Mouse (Mus musculus) CH12.LX (cell line): ENCODE data around the gene Gzmb. TPM values are rescaled to one million over a fixed set of nuclear protein-coding genes. Genes with fewer than 3 reads are reported as not detected.
A peak's percentile ranks its signal among the peaks of the same experiment; 100 is the strongest.

ENCODE experiments used
- DNase-seq: peaks from one replicate; pipeline ENCODE4 v3.0.0-alpha.2; 2013; ENCODE audit errors: extremely low read depth
- H3K27ac ChIP-seq: 2 replicates; pipeline ENCODE4 v1.5.1; 2012; ENCODE audit warnings: low read depth, mild to moderate bottlenecking, control low read depth, moderate library complexity; ENCODE audit not compliant: insufficient read depth
- H3K27me3 ChIP-seq: replicated peaks from 2 replicates; pipeline ENCODE3; 2012; ENCODE audit warnings: inconsistent platforms
- H3K36me3 ChIP-seq, 2 experiments: replicated peaks in 1 of 2; 2 replicates each; pipeline versions ENCODE3 to v1.6.1; 2012; ENCODE audit warnings: inconsistent platforms in 1 of 2, low read length in 1 of 2, mild to moderate bottlenecking in 1 of 2, mixed read lengths in 1 of 2, moderate library complexity in 1 of 2; ENCODE audit not compliant: control insufficient read depth in 1 of 2, insufficient read depth in 1 of 2
- H3K4me1 ChIP-seq, 2 experiments: 2 replicates each; pipeline ENCODE4 v1.6.1; 2012; ENCODE audit warnings: inconsistent platforms in 1 of 2, moderate library complexity in 1 of 2; ENCODE audit not compliant: insufficient read depth in 2 of 2, control insufficient read depth in 1 of 2
- H3K4me2 ChIP-seq: 2 replicates; pipeline ENCODE4 v1.6.1; 2012; ENCODE audit warnings: low read depth, mild to moderate bottlenecking, control low read depth; ENCODE audit not compliant: poor library complexity, insufficient read depth, severe bottlenecking
- H3K4me3 ChIP-seq, 3 experiments: fragments of 150-350 bp in 1 of 3; sonication (generic) in 1 of 3; replicated peaks in 1 of 3; 2 replicates each; pipeline versions ENCODE3 to v1.5.1; 2011 to 2012; ENCODE audit warnings: low read depth in 2 of 3, low read length in 2 of 3, mild to moderate bottlenecking in 2 of 3, moderate library complexity in 2 of 3, control low read depth in 1 of 3, improper control_type of control experiment in 1 of 3, inconsistent platforms in 1 of 3, mixed read lengths in 1 of 3; ENCODE audit not compliant: poor library complexity in 1 of 3
- H3K79me2 ChIP-seq: replicated peaks from 2 replicates; pipeline ENCODE4 v1.6.1; 2012; ENCODE audit warnings: mild to moderate bottlenecking, moderate library complexity; ENCODE audit not compliant: control insufficient read depth, poor library complexity, insufficient read depth, severe bottlenecking; ENCODE audit errors: extremely low read depth
- H3K9ac ChIP-seq: 2 replicates; pipeline ENCODE4 v1.6.1; 2012; ENCODE audit warnings: low read depth, mild to moderate bottlenecking, control low read depth, moderate library complexity; ENCODE audit not compliant: insufficient read depth
- H3K9me3 ChIP-seq: replicated peaks from 2 replicates; pipeline ENCODE3; 2012; ENCODE audit warnings: low read length, inconsistent platforms, mixed read lengths
- CHD2 ChIP-seq: IDR thresholded peaks from 2 replicates; pipeline ENCODE4 v1.6.1; 2011; ENCODE audit warnings: low read length, improper control_type of control experiment
- CTCF ChIP-seq, 2 experiments: IDR thresholded peaks in 1 of 2; conservative IDR thresholded peaks in 1 of 2; 2 replicates each; pipeline ENCODE4 v1.5.1; 2011 to 2012; ENCODE audit warnings: low read depth in 2 of 2, low read length in 2 of 2, improper control_type of control experiment in 1 of 2, inconsistent platforms in 1 of 2, mild to moderate bottlenecking in 1 of 2, moderate library complexity in 1 of 2
- E2F4 ChIP-seq: IDR thresholded peaks from 2 replicates; pipeline ENCODE4 v1.6.1; 2011; ENCODE audit warnings: low read depth, low read length, improper control_type of control experiment; ENCODE audit not compliant: insufficient replicate concordance
- ELF1 ChIP-seq: IDR thresholded peaks from 2 replicates; pipeline ENCODE4 v1.6.1; 2014; ENCODE audit warnings: low read depth, mild to moderate bottlenecking, inconsistent platforms, low read length, improper control_type of control experiment
- HCFC1 ChIP-seq: IDR thresholded peaks from 2 replicates; pipeline ENCODE4 v1.6.1; 2012; ENCODE audit warnings: low read depth, mild to moderate bottlenecking, inconsistent platforms, low read length, improper control_type of control experiment
- IRF4 ChIP-seq: IDR thresholded peaks from 2 replicates; pipeline ENCODE4 v1.6.1; 2014; ENCODE audit warnings: low read depth, mild to moderate bottlenecking, inconsistent platforms, low read length, improper control_type of control experiment
- JUN ChIP-seq: IDR thresholded peaks from 2 replicates; pipeline ENCODE4 v1.6.1; 2011; ENCODE audit warnings: low read depth, mild to moderate bottlenecking, low read length, improper control_type of control experiment, moderate library complexity; ENCODE audit not compliant: insufficient read depth
- JUND ChIP-seq: conservative IDR thresholded peaks from 2 replicates; pipeline ENCODE4 v1.6.1; 2011; ENCODE audit warnings: low read depth, low read length, improper control_type of control experiment
- KAT2A ChIP-seq: IDR thresholded peaks from 2 replicates; pipeline ENCODE4 v1.6.1; 2012; ENCODE audit warnings: low read length, improper control_type of control experiment, inconsistent platforms; ENCODE audit not compliant: insufficient replicate concordance
- MAX ChIP-seq: IDR thresholded peaks from 2 replicates; pipeline ENCODE4 v1.6.1; 2011; ENCODE audit warnings: low read length, improper control_type of control experiment
- MAZ ChIP-seq: IDR thresholded peaks from 2 replicates; pipeline ENCODE4 v1.6.1; 2012; ENCODE audit warnings: low read depth, mild to moderate bottlenecking, inconsistent platforms, low read length, improper control_type of control experiment, moderate library complexity
- MEF2A ChIP-seq: IDR thresholded peaks from 2 replicates; pipeline ENCODE4 v1.6.1; 2014; ENCODE audit warnings: low read depth, mild to moderate bottlenecking, inconsistent platforms, low read length, improper control_type of control experiment, borderline replicate concordance
- MXI1 ChIP-seq: IDR thresholded peaks from 2 replicates; pipeline ENCODE4 v1.6.1; 2011; ENCODE audit warnings: mild to moderate bottlenecking, low read depth, low read length, improper control_type of control experiment
- NELFE ChIP-seq: IDR thresholded peaks from 2 replicates; pipeline ENCODE4 v1.6.1; 2011; ENCODE audit warnings: low read depth, low read length, improper control_type of control experiment
- NRF1 ChIP-seq: IDR thresholded peaks from 2 replicates; pipeline ENCODE4 v1.6.1; 2014; ENCODE audit warnings: low read depth, mild to moderate bottlenecking, inconsistent platforms, low read length, improper control_type of control experiment, moderate library complexity
- PAX5 ChIP-seq: IDR thresholded peaks from 2 replicates; pipeline ENCODE4 v1.6.1; 2012; ENCODE audit warnings: low read length, inconsistent platforms, mixed read lengths
- POLR2A ChIP-seq: IDR thresholded peaks from 2 replicates; pipeline ENCODE4 v1.6.1; 2011; ENCODE audit warnings: low read depth, mild to moderate bottlenecking, improper control_type of control experiment, low read length
- RAD21 ChIP-seq: IDR thresholded peaks from 2 replicates; pipeline ENCODE4 v1.6.1; 2011; ENCODE audit warnings: low read depth, mild to moderate bottlenecking, low read length, improper control_type of control experiment, moderate library complexity
- RCOR1 ChIP-seq: conservative IDR thresholded peaks from 2 replicates; pipeline ENCODE4 v1.6.1; 2012; ENCODE audit warnings: low read depth, mild to moderate bottlenecking, inconsistent platforms, low read length, improper control_type of control experiment
- SMC3 ChIP-seq: IDR thresholded peaks from 2 replicates; pipeline ENCODE4 v1.6.1; 2011; ENCODE audit warnings: low read depth, low read length, improper control_type of control experiment
- UBTF ChIP-seq: IDR thresholded peaks from 2 replicates; pipeline ENCODE4 v1.6.1; 2012; ENCODE audit warnings: low read depth, mild to moderate bottlenecking, inconsistent platforms, low read length, improper control_type of control experiment, moderate library complexity
- USF1 ChIP-seq: IDR thresholded peaks from 2 replicates; pipeline ENCODE4 v1.6.1; 2014; ENCODE audit warnings: low read depth, mild to moderate bottlenecking, inconsistent platforms, low read length, improper control_type of control experiment
- USF2 ChIP-seq: conservative IDR thresholded peaks from 2 replicates; pipeline ENCODE4 v1.6.1; 2011; ENCODE audit warnings: low read depth, low read length, improper control_type of control experiment
- ZMIZ1 ChIP-seq: IDR thresholded peaks from 2 replicates; pipeline ENCODE4 v1.6.1; 2012; ENCODE audit warnings: low read depth, mild to moderate bottlenecking, inconsistent platforms, low read length, improper control_type of control experiment
- dilution Hi-C: fragments of 300-500 bp; cut with MboI; formaldehyde crosslinking; loops from 2 replicates; pipeline ENCODE4 v1.14.3; 2020; ENCODE audit warnings: low sequenced_read_pairs; ENCODE audit not compliant: extremely low pct_unique_long_range_greater_than_20kb, extremely low pct_ligation_motif_present
- in situ Hi-C: fragments of 300-500 bp; cut with MboI; formaldehyde crosslinking; loops from 3 replicates; pipeline ENCODE4 v1.14.3; 2019; ENCODE audit warnings: low sequenced_read_pairs, low pct_ligation_motif_present, low pct_unique_long_range_greater_than_20kb, mixed read lengths
- polyA plus RNA-seq: library from polyadenylated mRNA; unstranded; fragments of >175 nt; gene quantifications from 2 replicates; pipeline ENCODE4 v1.2.1, GENCODE M21; 2012; ENCODE audit warnings: low read depth; ENCODE audit not compliant: insufficient read length
- total RNA-seq, 2 experiments: library from RNA; depleted of rRNA; stranded (reverse); fragments of 300-350 nt in 1 of 2; fragments of >200 nt in 1 of 2; gene quantifications; 2 replicates each; pipeline ENCODE4 v1.2.3; 2012 to 2014

Gene Gzmb
- total and polyA plus RNA-seq, 3 experiments = not detected

- no peak overlapping the region for H3K9ac ChIP-seq
- H3K36me3 ChIP-seq = no peaks in the 10 kb centered on the region
- H3K4me2 ChIP-seq = peak overlapping the region; percentile 48; the same call in 1 of the 2 replicates
- no peaks in the 10 kb centered on the region for H3K9me3 ChIP-seq
- H3K79me2 ChIP-seq = no peaks in the 10 kb centered on the region
- H3K27me3 ChIP-seq = peaks cover 2% of the 10 kb centered on the region
- in situ Hi-C loops (loop anchor here (25.0 kb wide), 1 partner anchor 98 kb away; the partner anchor contains the start of gene Gzmf), dilution Hi-C loops (no loop called here)
- no peak overlapping the region for H3K4me3 ChIP-seq
- no peak overlapping the region for H3K27ac ChIP-seq
- peaks cover 2 to 15% of the 10 kb centered on the region in 2 experiments; a peak in 3 of 4 replicates for H3K4me1 ChIP-seq
- TF ChIP-seq RAD21 (no peak), CTCF (conservative IDR thresholded peaks at IDR 0.05 in 1 of 2, IDR thresholded peaks at IDR 0.05 in 1 of 2; ENCODE audit: low read depth in 2 of 2, low read length in 2 of 2) (no peak), HCFC1 (no peak), MAZ (no peak), IRF4 (peak; percentile 76), MEF2A (peak; percentile 27; the same call in 1 of the 2 replicates)
- DNase-seq = peak; percentile 18
These were observed 48.2 kb upstream of the Gzmb start for GRCm38 (mm10) chr14:56310238-56310637.

GRCm38 (mm10) chr14:56304149-56304548, 42.1 kb upstream of the Gzmb start:
- Histone ChIP-seq H3K9me3 (no peaks in the 10 kb centered on the region), H3K79me2 (no peaks in the 10 kb centered on the region), H3K4me1 (peaks cover 2 to 4% of the 10 kb centered on the region in 2 experiments; a peak in 1 of 4 replicates), H3K9ac (0 out of 2 replicates have a peak overlapping the region, but pooled peaks have one; percentile 32), H3K27ac (no peak overlapping the region), H3K4me2 (peak overlapping the region; percentile 83), H3K36me3 (no peaks in the 10 kb centered on the region), H3K27me3 (peaks cover 2% of the 10 kb centered on the region), H3K4me3 (no peak overlapping the region)
- in situ Hi-C loops (loop anchor here (25.0 kb wide), 1 partner anchor 92 kb away; the partner anchor contains the start of gene Gzmf), dilution Hi-C loops (no loop called here)
- TF ChIP-seq E2F4 (no peak), MAZ (no peak), NELFE (no peak), RAD21 (peak; percentile 90), PAX5 (no peak), JUN (no peak), MXI1 (0 out of 2 replicates have a peak, but pooled peaks have one; percentile 1), CTCF (conservative IDR thresholded peaks at IDR 0.05 in 1 of 2, IDR thresholded peaks at IDR 0.05 in 1 of 2; ENCODE audit: low read depth in 2 of 2, low read length in 2 of 2) (peak; percentile 56 to 92), NRF1 (no peak), MAX (no peak), JUND (0 out of 2 replicates have a peak, but pooled peaks have one; percentile 43), RCOR1 (no peak), IRF4 (no peak; the same call in 1 of the 2 replicates), CHD2 (peak; percentile 87), HCFC1 (no peak), ELF1 (no peak), UBTF (no peak), KAT2A (no peak), USF2 (no peak), ZMIZ1 (no peak), MEF2A (no peak), POLR2A (no peak), USF1 (no peak), SMC3 (peak; percentile 74)
- peak; percentile 71 for DNase-seq
